Mouse (Mus musculus) midbrain, embryonic 12.5 days (tissue): ENCODE data around the gene Prnp. TPM values are rescaled to one million over a fixed set of nuclear protein-coding genes. Genes with fewer than 3 reads are reported as not detected.

ENCODE experiments used
- ATAC-seq: fragments of 200-750 bp; cut with Nextera tagmentation; 2 replicates; pipeline ENCODE4 v1.8.0; 2017; ENCODE audit warnings: low read depth, moderate TSS enrichment, moderate library complexity; ENCODE audit not compliant: low FRiP score
- H3K27ac ChIP-seq: fragments of 300-500 bp; sonication (generic); replicated peaks from 2 replicates; pipeline ENCODE4 v1.5.1; 2016; ENCODE audit warnings: mild to moderate bottlenecking
- H3K27me3 ChIP-seq: fragments of 300-500 bp; sonication (generic); 2 replicates; pipeline ENCODE4 v1.6.1; 2016; ENCODE audit warnings: mild to moderate bottlenecking
- H3K36me3 ChIP-seq: fragments of 300-500 bp; sonication (generic); 2 replicates; pipeline ENCODE4 v1.6.1; 2016
- H3K4me1 ChIP-seq: fragments of 300-500 bp; sonication (generic); 2 replicates; pipeline ENCODE4 v1.6.1; 2016
- H3K4me2 ChIP-seq: fragments of 300-500 bp; sonication (generic); replicated peaks from 2 replicates; pipeline ENCODE4 v1.6.1; 2016; ENCODE audit warnings: mild to moderate bottlenecking, moderate library complexity
- H3K4me3 ChIP-seq: fragments of 300-500 bp; sonication (generic); 2 replicates; pipeline ENCODE4 v1.5.1; 2016; ENCODE audit warnings: mild to moderate bottlenecking
- H3K9ac ChIP-seq: fragments of 300-500 bp; sonication (generic); replicated peaks from 2 replicates; pipeline ENCODE4 v1.6.1; 2016; ENCODE audit warnings: mild to moderate bottlenecking, moderate library complexity
- H3K9me3 ChIP-seq: fragments of 300-500 bp; sonication (generic); 2 replicates; pipeline ENCODE4 v1.6.1; 2016; ENCODE audit warnings: mild to moderate bottlenecking
- WGBS: fragments of 180-500 bp; shearing (Covaris S2); methylation state at CpG from one replicate; pipeline ENCODE4 v1.1.7; 2016; 5-methylcytosine and 5-hydroxymethylcytosine counted together
- polyA plus RNA-seq: library from polyadenylated mRNA; unstranded; fragments of >200 nt; fragmentation: Nextera tagmentation; extraction: Ambion mirVana; gene quantifications from 2 replicates; pipeline ENCODE4 v1.2.1, GENCODE M21; 2016

Gene Prnp
- 58.9 and 60.1 TPM in 2 replicates for polyA plus RNA-seq

GRCm38 (mm10) chr2:131909683-131910572 lies at the start of gene Prnp, which contains the start of gene Prn:
Gene Prnp (plus strand): TSS chr2:131909928.
Gene Prn (plus strand): TSS chr2:131909957.
- no peaks in the 10 kb centered on the region for H3K9me3 ChIP-seq
- ATAC-seq: peak; percentile 91
- peak within 1 kb of the TSS; percentile 86 for H3K27ac ChIP-seq
- H3K9ac ChIP-seq: peak within 1 kb of the TSS; percentile 79
- no peaks in the 10 kb centered on the region for H3K27me3 ChIP-seq
- H3K4me1 ChIP-seq: peaks cover 14% of the 10 kb centered on the region
- H3K4me2 ChIP-seq: peak within 1 kb of the TSS; percentile 74
- H3K4me3 ChIP-seq: peak within 1 kb of the TSS; percentile 73
- H3K36me3 ChIP-seq: no peaks in the 10 kb centered on the region
- 4% methylated on average over 51 of the region's 52 CpGs for WGBS

GRCm38 (mm10) chr2:131862617-131863275 lies 47.0 kb upstream of the Prnp start:
- peak; percentile 75 for ATAC-seq
- Histone ChIP-seq H3K4me1 (peaks cover 20% of the 10 kb centered on the region), H3K4me3 (no peak overlapping the region), H3K36me3 (no peaks in the 10 kb centered on the region), H3K4me2 (no peak overlapping the region), H3K9me3 (no peaks in the 10 kb centered on the region), H3K27me3 (no peaks in the 10 kb centered on the region), H3K27ac (no peak overlapping the region; the same call in 1 of the 2 replicates), H3K9ac (no peak overlapping the region)
- 50% methylated on average over 3 of the region's 3 CpGs for WGBS

GRCm38 (mm10) chr2:131863472-131863871 lies 46.3 kb upstream of the Prnp start:
- no peaks in the 10 kb centered on the region for H3K36me3 ChIP-seq
- H3K4me2 ChIP-seq: no peak overlapping the region
- no peaks in the 10 kb centered on the region for H3K9me3 ChIP-seq
- no peak overlapping the region for H3K27ac ChIP-seq
- no peak overlapping the region for H3K4me3 ChIP-seq
- H3K4me1 ChIP-seq: peaks cover 20% of the 10 kb centered on the region
- ATAC-seq: no peak
- H3K27me3 ChIP-seq: no peaks in the 10 kb centered on the region
- no peak overlapping the region for H3K9ac ChIP-seq
- 84% methylated on average over 3 of the region's 3 CpGs for WGBS

- Histone ChIP-seq H3K9me3 (no peaks in the 10 kb centered on the region), H3K4me3 (no peak overlapping the region), H3K36me3 (no peaks in the 10 kb centered on the region), H3K4me1 (peaks cover 20% of the 10 kb centered on the region), H3K9ac (no peak overlapping the region), H3K27ac (no peak overlapping the region), H3K4me2 (no peak overlapping the region), H3K27me3 (no peaks in the 10 kb centered on the region)
- ATAC-seq: no peak
- 94% methylated on average over 2 of the region's 2 CpGs for WGBS
Observed at GRCm38 (mm10) chr2:131864262-131864796, 45.4 kb upstream of the Prnp start.

- no peak overlapping the region for H3K4me2 ChIP-seq
- H3K36me3 ChIP-seq: no peaks in the 10 kb centered on the region
- H3K27me3 ChIP-seq: no peaks in the 10 kb centered on the region
- no peak overlapping the region for H3K27ac ChIP-seq
- no peaks in the 10 kb centered on the region for H3K9me3 ChIP-seq
- ATAC-seq: no peak
- H3K4me3 ChIP-seq: no peak overlapping the region
- peaks cover 20% of the 10 kb centered on the region for H3K4me1 ChIP-seq
- no peak overlapping the region for H3K9ac ChIP-seq
Observed at GRCm38 (mm10) chr2:131866676-131867075, 43.1 kb upstream of the Prnp start.

GRCm38 (mm10) chr2:131868983-131869382 lies 40.7 kb upstream of the Prnp start:
- Histone ChIP-seq H3K4me1 (0 out of 2 replicates have a peak, but pooled peaks cover 8% of the 10 kb centered on the region), H3K9me3 (no peaks in the 10 kb centered on the region), H3K27me3 (no peaks in the 10 kb centered on the region), H3K4me3 (no peak overlapping the region), H3K27ac (no peak overlapping the region), H3K36me3 (no peaks in the 10 kb centered on the region), H3K4me2 (no peak overlapping the region), H3K9ac (no peak overlapping the region)
- no peak for ATAC-seq
- WGBS: 88% methylated on average over 5 of the region's 5 CpGs

- H3K9me3 ChIP-seq: no peaks in the 10 kb centered on the region
- no peak overlapping the region for H3K9ac ChIP-seq
- no peaks in the 10 kb centered on the region for H3K27me3 ChIP-seq
- H3K4me2 ChIP-seq: no peak overlapping the region
- ATAC-seq: no peak
- H3K36me3 ChIP-seq: no peaks in the 10 kb centered on the region
- no peak overlapping the region for H3K27ac ChIP-seq
- 65% methylated on average over 1 of the region's 1 CpGs for WGBS
- H3K4me3 ChIP-seq: no peak overlapping the region
- H3K4me1 ChIP-seq: no peaks in the 10 kb centered on the region
Observed at GRCm38 (mm10) chr2:131873376-131873775, 36.4 kb upstream of the Prnp start.

GRCm38 (mm10) chr2:131876551-131877265 lies 33.0 kb upstream of the Prnp start:
- Histone ChIP-seq H3K4me2 (no peak overlapping the region), H3K9ac (no peak overlapping the region), H3K27ac (no peak overlapping the region), H3K4me3 (no peak overlapping the region), H3K9me3 (no peaks in the 10 kb centered on the region), H3K36me3 (no peaks in the 10 kb centered on the region), H3K4me1 (0 out of 2 replicates have a peak, but pooled peaks cover under 1% of the 10 kb centered on the region), H3K27me3 (no peaks in the 10 kb centered on the region)
- no peak for ATAC-seq
- WGBS: 94% methylated on average over 7 of the region's 7 CpGs

GRCm38 (mm10) chr2:131881766-131882165 lies 28.0 kb upstream of the Prnp start:
- no peak overlapping the region for H3K27ac ChIP-seq
- H3K9me3 ChIP-seq: no peaks in the 10 kb centered on the region
- H3K4me1 ChIP-seq: peaks cover 14% of the 10 kb centered on the region
- H3K27me3 ChIP-seq: no peaks in the 10 kb centered on the region
- ATAC-seq: no peak
- no peaks in the 10 kb centered on the region for H3K36me3 ChIP-seq
- H3K9ac ChIP-seq: no peak overlapping the region
- H3K4me2 ChIP-seq: no peak overlapping the region
- H3K4me3 ChIP-seq: no peak overlapping the region
- 57% methylated on average over 4 of the region's 4 CpGs for WGBS

- no peaks in the 10 kb centered on the region for H3K36me3 ChIP-seq
- H3K4me3 ChIP-seq: no peak overlapping the region
- no peak overlapping the region for H3K27ac ChIP-seq
- ATAC-seq: no peak
- WGBS: 68% methylated on average over 2 of the region's 2 CpGs
- H3K27me3 ChIP-seq: no peaks in the 10 kb centered on the region
- H3K4me1 ChIP-seq: peaks cover 14% of the 10 kb centered on the region
- no peak overlapping the region for H3K4me2 ChIP-seq
- no peak overlapping the region for H3K9ac ChIP-seq
- no peaks in the 10 kb centered on the region for H3K9me3 ChIP-seq
Observed at GRCm38 (mm10) chr2:131883136-131883535, 26.6 kb upstream of the Prnp start.

- H3K27ac ChIP-seq: no peak overlapping the region
- H3K4me1 ChIP-seq: peaks cover 24% of the 10 kb centered on the region
- no peak overlapping the region for H3K4me2 ChIP-seq
- no peak overlapping the region for H3K4me3 ChIP-seq
- no peaks in the 10 kb centered on the region for H3K36me3 ChIP-seq
- no peaks in the 10 kb centered on the region for H3K9me3 ChIP-seq
- H3K9ac ChIP-seq: no peak overlapping the region
- 93% methylated on average over 6 of the region's 6 CpGs for WGBS
- no peaks in the 10 kb centered on the region for H3K27me3 ChIP-seq
- ATAC-seq: no peak
Observed at GRCm38 (mm10) chr2:131886503-131887160, 23.1 kb upstream of the Prnp start.
